Mouse (Mus musculus) fat pad, adult 2 months (tissue): ENCODE results near the gene Frmpd4.

Experiments
- DNase-seq: peaks from one replicate; pipeline ENCODE4 v3.0.0-alpha.2; 2011; ENCODE audit warnings: low read depth, low spot score; ENCODE audit errors: extremely low read depth

Gene Frmpd4

DNA sequence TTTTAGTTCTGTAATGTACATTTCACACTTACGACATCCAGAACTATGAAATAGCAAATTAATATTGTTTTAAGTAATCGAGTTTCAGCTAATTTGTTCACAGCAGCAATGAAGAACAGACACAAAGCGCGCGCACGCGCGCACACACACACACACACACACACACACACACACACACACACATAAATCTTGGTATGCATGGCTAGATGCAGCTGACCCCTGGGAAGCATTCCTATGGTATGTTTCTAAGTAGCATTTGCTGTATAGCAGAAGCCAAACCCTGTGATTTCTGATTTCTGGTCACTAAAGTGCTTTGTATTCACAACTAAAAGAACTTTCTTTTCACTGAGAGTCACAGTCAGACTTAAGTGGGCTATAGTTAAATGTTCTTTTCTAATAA is 922.8 kb downstream of the Frmpd4 start:
- DNase-seq: no peak

DNA sequence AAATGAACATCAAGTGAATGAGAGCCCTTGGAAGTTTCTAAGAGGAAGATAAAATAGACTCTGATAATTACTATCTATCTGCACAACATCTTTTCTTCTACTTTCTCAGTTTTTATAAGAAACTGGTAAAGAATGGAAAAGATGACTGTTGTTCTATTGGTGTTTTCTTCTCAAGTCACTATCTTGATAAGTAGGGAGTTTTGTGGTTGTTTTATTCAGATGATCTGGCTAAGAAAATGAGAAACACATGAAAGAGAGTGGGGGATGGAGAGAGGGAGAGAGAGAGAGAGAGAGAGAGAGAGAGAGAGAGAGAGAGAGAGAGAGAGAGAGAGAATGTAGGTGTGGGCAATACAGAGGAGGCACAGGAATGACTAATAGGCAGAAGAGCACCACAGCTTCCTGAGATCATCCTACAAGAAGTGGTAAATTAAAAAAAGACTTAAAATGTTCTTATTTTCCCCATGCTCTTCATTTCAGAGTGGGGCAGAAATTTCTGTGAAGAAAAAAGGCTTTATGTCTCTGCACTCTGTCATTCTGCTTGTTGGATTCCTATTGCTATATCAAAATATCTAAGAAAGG is 979.3 kb downstream of the Frmpd4 start:
- DNase-seq: no peak

DNA sequence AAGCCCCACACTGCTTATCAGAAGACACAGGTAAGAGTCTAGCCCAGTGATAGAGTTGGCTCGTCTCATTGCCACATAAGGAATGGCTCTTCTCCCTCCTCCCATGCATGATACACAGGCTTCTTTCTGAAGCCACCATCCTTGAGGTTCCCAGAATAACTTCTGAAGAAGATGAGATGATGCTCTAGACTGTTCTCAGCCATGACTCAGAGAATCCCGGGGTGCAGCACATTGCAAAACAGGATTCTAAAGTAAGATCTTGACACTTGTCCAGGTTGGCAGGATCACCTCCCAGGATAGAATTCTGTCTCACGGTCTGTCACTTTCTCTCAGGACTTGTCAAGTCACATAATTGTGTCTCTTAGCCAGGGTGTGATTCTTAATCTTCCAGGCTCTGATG is 1024.2 kb downstream of the Frmpd4 start:
- no peak for DNase-seq

DNA sequence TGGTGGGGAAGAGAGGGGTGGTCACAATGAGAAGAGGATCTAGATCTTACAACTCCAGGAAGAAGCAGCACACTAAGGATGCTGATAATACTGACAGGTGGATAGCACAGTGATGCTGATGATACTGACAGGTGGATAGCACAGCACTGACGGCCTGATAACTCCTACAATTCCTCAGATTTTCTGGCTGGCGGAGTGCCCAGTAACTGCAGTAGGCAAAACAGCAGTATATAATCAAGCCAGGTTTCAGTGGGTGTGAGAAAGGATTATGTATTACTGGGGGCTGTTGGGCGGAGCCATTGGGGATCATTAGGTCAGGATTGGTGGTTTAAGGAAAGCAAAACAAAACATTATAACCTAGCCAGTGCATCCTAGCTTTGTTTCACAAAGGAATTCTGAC is 1053.9 kb downstream of the Frmpd4 start:
- no peak for DNase-seq

DNA sequence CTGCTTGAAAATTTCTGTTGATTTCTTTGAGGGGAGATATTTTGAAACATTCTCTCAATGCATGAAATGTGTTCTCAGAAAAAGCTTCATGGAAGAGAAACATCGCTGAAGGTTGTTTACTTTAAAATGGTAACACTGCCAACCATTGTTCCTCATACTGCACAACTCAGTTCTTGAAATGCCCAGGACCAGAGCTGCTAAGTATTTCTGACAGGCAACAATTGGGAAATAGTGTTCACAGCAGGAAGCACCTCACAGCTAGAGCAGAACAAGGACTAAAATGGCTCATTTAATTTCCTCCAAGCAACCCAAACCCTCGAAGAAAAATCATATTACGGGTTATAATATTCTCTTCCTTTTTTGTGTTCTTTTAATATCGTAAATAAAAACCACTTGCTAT is 1054.5 kb downstream of the Frmpd4 start:
- no peak for DNase-seq

DNA sequence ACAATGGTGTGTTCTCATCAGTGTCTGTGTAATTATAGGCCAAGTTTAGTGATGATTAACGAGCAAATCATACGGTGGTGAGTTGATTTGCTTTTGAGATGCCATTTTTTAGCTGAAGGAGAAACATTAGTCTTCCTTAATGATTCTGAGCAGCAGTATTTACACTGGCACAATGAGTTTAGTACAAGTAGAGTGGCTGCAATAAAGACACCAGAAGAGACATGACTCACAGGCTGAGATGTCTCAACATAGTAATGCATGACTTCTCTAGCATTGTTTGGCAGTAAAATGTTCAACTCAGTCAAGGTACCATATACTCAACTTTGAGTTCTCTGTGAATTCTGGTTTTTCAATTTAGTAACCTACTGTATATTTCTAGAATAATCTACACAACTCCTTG is 1058.6 kb downstream of the Frmpd4 start:
- DNase-seq: no peak

DNA sequence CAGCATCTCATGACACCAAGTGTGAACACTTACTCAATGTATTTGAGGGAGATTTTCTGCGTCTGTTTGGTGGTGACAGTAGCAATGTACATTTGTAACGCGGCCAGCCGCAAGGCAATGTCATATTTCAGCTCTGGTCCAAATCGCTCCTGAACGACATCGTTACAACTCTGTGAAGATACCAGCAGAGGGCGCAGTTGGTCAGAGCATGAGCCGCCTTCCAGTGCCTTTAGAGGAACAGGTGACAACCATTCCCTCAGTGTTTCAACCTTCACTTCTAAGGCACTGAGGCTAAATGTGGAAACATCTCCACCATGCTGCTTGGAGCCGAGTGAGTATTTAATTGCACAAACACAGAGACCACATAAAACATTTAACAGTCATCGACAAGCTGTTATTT is 1079.3 kb downstream of the Frmpd4 start:
- no peak for DNase-seq

DNA sequence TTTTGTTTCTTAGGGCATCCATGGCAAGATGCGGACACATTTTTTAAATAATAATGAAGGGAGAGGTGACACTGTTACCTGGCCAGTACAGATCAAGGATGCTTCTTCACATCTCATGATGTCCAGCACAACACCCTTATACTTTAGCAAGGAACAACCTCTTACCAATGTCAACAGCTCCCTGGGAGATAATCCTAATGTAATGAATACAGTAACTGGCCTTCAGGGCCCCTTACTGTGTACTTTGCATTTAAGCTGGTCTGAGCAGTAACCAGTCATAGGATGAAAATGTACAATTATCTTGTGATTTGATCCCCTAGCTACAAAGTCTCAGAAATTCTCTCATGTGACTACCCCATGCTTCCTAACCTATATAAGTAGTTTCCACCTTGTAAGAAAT is 1084.8 kb downstream of the Frmpd4 start:
- no peak for DNase-seq

DNA sequence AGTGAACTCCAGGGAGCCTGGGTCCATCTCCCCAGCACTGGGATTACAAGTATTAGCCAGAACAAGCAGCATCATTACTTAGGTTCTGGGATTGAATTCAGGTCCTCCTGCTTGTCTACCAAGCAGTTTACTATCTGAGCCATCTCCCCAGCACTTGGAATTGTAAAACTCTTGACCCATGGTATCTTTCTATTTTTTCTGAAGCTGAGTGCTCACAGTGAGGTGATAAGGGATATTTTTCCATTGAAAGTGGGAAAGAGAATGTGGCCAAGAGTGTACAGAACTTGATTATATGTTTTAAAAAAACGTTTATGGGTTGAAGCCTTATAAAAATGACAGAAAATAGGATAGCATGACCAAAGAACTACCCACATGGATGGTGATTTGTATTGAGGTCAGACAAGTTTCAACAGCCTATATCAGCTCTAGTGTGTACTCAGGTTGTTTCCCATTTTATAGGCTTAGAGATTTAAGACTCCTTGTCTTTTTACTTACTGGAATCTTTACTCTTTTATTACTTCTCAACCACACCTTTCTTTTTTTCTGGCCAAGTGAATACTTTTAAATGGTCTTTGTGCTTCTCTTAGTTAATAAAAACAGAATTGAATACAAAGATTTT is 1085.3 kb downstream of the Frmpd4 start:
- no peak for DNase-seq

DNA sequence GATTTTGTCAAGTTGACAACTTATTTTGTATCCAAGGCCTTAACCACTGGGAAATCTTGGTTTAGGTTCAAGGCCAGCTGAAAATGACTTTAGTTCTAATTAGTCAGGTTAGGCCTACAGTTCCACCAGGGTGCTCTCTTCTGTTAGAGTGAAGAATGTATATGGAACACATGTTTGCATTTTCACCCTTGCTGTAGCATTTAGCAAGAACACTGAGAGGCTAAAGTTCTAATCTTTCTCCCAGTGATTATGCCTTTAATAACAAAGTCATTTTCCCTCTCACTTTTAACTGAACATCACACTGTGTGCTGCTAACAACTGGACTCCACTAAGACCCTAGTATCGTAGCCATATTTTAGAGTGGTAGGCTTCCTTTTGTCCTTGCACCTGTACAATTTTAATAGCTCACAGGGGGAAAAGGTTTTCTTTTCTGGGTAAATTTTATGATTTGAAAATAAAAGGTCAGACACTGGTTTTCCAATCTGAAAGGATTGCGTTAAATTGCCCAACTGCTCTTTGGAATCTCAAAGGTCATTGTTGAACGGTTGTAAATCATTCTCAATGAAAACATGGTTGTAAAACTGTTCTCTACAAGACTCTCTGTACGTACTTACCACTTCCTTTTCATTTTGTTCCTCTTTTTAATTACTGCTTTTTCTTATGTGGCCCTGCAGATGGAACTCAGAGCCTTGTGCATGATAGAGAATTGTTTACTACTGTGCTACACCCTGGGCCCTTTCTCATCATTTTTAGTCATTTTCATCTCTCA is 1093.4 kb downstream of the Frmpd4 start:
- DNase-seq: no peak

DNA sequence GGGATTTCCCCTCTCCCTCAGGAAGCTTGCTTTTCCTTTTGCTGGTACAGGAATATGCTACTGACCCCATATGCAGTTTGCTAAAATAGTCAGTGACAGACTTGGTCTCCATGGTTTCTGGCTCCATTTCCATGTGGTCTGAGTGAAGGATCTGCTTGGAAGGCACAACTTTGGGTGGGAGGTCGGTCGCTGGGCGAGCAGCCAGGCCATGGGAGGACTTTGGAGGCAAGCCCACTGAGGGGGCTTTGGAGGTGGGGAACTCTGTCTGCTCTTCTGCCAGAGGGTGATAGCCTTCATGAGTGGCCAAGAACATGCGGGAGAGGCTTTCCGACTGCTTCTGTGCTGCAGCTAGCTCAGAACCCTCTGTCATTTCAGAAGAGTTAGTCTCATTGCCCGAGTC is 1099.4 kb downstream of the Frmpd4 start:
- DNase-seq: no peak

DNA sequence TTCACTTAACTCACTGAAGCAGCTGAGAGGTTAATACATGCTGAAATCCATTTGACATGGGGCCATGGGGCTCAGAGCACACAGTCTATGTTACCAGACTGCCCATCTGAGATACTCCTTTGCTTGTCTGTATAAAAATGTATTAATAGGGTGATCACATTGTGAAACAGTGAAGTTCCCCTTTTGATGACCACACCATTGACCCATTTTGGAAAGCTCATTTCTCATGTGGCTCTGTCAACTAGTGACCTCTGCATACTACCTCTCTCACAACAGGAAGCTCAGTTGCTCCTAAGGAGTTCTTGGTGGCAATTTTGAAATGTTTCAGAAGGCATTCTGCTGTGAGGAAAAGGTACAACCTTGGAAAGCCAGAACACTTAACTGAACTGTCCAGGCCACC is 1142.1 kb downstream of the Frmpd4 start:
- DNase-seq: no peak

DNA sequence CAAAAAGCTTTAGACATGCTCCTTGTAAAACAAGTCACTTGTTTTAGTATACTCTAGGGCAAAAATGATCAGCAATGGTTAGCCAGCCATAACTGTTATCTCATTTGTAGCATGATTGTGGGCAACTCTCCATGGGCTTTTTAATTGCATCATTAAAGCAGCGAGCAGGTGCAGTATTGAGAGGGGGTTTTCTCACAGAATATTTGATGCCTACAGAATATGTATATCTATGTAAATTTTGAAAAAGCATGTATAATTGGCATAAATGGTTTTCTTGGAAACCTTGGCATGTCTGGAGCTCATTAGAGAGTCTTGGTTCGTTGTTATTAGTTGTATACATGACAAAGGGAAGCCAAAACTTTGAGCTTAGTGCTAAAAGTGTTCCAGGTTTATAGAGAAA is 1143.1 kb downstream of the Frmpd4 start:
- DNase-seq: no peak
